Mouse (Mus musculus): Measurements from ENCODE around the gene Spred3. TPM values are rescaled to one million over a fixed set of nuclear protein-coding genes. Genes with fewer than 3 reads are reported as not detected.
A peak's percentile ranks its signal among the peaks of the same experiment; 100 is the strongest.
"Not testable (repeated sequence)": the region's sequence is repeated elsewhere in the genome, so short reads cannot be mapped to it uniquely, and the experiment has no call there.

Spred3 gene
- total RNA-seq, 2 experiments from 2014 or later: 0.36 to 0.49 TPM

GRCm38 (mm10) chr7:29170755-29171561 is 747 bp upstream of the Spred3 start:
- DNase-seq (ENCODE audit: low spot score): no peak
- intact Hi-C loops (cut with DNase I): no loop called here

DNA sequence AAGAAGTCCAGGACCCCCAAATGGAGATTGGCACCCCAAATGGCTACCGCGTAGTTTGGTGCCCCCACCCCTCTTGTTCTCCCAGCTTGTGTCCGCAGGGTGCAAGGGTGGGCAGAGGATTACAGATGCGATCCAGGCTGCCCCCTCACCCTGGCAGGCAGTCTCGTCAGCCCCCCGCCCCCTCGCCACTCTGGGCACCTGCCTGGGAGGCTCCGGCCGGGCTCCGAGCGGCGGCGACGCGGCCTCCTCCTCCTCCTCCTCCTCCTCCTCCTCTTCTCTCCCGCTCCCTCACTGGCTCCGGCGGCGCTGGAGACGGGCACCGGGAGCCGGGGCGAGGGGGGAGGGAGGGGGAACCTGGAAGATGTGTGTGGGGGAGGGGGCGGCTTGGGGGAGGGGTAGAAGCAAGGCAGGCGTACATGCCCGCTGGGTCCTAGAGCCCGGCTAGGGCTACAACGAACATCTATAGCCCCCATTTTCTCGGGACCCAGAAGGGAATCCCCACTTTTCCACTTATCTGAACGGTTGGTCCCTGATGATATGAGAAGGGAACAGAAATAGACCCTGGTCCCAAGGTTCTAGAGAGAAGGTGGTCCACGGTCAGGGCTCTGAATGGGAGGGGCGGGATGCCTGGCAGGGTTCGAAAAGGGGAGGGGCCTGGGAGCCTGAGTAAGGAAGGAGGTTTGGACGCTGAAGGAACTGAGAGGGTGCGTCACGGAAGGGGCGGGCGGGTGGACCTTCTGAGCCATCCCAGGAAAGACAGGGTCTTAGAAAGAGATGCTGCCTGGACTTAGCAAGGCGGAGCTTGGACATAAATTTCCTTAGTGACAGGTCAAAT is 763 bp downstream of the Spred3 start:
- intact Hi-C loops (cut with DNase I): no loop called here
- peak; percentile 65 for DNase-seq (ENCODE audit: low spot score)

- no peak for DNase-seq (ENCODE audit: low spot score)
- intact Hi-C loops (cut with DNase I): no loop called here
These were observed 1.4 kb downstream of the Spred3 start for GRCm38 (mm10) chr7:29168791-29169230.

DNA sequence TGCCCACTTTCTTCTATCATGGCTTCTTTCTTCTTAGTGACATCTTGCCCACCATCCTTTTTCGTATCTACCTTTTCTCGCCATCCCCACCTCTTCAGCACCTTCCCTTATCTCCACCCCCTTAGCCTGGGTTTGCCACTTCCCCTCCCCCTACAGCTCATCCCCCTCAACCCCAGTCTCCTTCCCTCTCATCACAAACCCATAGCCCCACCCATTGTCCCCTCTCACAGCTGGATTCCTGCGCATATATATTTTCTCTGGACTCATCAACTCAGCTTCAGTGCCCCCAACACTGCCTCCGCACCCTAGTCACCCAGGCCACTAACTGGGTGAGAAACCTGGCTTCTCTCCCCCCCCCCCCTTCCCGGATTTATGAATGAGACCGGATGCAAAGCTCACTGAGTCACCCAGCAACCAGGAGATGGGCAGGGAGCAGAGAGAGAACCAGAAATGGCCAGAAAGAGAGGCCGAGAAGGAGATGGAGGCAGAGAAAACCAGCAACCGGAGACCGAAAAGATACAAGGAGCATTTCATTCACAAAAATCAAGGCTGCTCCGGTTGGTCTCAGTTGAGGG is 2.0 kb downstream of the Spred3 start:
- intact Hi-C loops (cut with DNase I): no loop called here
- DNase-seq (ENCODE audit: low spot score): no peak

DNA sequence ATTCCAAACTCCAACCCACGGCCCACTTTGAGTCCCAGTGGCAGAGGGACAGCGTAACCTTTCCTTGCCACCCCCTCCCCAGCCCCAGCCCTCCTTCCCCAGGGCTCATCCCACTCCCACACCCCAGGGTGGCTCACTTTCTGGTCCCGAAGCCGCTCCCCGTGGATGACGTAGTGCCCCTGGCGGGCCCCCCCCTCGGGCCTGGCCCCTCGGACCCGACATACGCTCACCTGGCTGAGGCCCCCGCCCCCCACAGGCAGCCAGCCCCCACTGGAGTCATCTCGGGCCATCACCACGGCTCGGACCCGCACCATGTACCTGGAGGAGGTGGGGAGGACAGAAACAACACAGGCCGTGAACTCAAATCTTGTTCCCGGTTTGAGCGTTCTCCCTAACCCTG is 2.6 kb downstream of the Spred3 start:
- intact Hi-C loops (cut with DNase I): no loop called here
- no peak for DNase-seq (ENCODE audit: low spot score)

- intact Hi-C loops (cut with DNase I): no loop called here
- no peak for DNase-seq (ENCODE audit: low spot score)
These were observed 7.3 kb downstream of the Spred3 start for GRCm38 (mm10) chr7:29162750-29163525.

DNA sequence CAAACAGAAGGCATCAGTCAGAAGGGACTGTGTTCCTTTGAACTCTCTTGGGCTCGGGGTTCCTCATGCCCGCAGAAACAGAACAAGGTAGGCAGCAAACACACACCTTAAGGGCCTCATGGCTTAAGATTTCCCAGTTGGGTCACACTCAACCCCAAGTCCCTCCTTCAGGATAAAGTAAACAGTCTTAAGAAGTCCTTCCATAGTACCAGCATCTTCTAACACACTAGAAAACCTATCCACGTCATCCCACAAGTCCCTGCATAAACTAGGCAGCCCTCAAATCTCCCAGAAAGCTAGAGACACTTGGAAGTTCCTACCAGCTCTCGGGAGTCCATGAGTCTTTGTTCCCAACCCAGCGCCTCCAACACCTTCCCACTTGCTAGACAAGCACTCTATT is 7.9 kb downstream of the Spred3 start:
- intact Hi-C loops (cut with DNase I): no loop called here
- no peak for DNase-seq (ENCODE audit: low spot score)

DNA sequence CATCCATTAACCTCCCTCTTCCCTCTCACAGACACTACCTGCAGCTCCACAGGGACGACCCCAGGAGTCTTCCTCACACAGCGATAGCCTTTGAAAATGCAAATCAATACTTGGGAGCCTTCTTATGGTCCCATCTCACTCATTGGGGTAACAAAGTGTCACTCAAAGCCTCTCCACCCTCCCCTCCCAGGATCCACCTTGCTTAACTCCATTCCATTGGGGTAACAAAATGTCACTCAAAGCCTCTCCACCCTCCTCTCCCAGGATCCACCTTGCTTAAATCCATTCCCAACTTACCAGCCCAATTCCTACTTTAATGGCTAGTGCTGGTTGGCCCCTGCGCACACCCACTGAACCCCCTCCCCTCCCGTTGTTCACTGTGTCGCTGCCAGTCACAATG is 11.9 kb downstream of the Spred3 start:
- intact Hi-C loops (cut with DNase I): no loop called here
- DNase-seq (ENCODE audit: low spot score): no peak

GRCm38 (mm10) chr7:29155838-29156782 is 14.1 kb downstream of the Spred3 start, which contains the start of gene Fam98c:
TSS of gene Fam98c (minus strand) at chr7:29156234.
- DNase-seq (ENCODE audit: low spot score): peak; percentile 69
- intact Hi-C loops (cut with DNase I): loop anchor here (1.0 kb wide), 1 partner anchor 24 kb away; the partner anchor contains the start of gene Psmd8

DNA sequence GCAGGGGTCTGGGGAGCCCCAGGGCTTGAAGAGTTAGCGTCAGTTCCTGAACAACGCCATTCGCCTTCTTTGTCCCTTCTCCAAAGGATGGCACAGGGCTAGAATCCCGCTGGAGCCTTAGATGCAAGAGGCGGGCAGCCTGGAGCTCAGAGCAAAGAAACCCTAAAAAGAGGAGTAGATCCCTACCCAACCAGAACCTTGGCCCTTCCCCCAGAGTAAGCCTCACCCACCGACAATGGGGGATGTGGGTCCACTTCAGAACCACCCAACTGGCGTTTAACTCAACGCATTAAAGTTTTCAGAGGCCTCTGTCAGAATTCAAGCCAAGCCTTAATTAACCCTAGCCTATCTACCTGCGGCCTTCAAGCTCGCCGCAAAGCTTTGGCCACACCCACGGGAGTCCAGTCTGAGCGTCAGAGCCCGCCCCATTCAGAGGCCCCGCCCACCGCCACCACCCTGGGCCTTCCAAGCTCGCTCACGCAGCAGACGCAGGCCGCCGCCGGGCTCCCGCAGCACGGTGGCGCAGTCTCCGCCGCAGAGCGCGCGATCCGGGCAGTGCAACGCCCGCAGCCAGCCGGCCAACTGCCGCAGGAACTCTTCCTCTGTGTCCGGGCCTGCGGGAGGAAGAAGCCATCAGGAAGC is 14.9 kb downstream of the Spred3 start:
- intact Hi-C loops (cut with DNase I): no loop called here
- peak; percentile 75 for DNase-seq (ENCODE audit: low spot score)

DNA sequence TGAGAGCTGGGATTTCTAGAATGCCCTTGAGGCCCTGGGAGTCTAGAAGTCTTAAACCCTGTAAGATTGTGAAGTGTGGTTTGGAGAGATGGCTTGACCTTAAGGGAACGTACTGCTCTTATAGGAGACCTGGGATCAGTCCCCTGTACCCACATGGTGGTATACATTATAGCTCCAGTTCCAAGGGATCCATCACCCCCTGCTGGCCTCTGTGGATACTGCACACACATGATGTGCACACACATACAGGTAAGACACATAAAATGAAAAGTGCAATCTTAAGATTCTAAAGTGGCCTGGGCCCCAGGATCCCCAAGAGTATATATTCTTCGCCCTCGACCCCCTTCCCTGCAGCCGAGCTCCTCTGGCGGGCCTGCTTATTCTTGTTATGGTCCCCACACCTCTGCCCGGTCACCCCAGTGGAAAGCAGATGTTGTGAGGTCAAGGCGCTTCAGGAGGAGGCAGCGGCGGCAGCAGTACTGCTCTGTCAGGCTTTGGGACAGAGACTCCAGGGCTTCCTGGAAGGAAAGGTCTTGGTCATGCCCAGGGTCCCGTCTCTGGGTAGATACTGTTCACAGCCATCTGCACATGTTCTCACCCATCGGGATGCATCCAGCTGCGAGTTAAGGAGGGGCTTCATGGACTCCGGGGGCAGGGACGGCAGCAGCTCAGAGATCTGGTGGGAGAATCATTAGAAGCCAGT is 16.0 kb downstream of the Spred3 start:
- intact Hi-C loops (cut with DNase I): no loop called here
- no peak for DNase-seq (ENCODE audit: low spot score)

DNA sequence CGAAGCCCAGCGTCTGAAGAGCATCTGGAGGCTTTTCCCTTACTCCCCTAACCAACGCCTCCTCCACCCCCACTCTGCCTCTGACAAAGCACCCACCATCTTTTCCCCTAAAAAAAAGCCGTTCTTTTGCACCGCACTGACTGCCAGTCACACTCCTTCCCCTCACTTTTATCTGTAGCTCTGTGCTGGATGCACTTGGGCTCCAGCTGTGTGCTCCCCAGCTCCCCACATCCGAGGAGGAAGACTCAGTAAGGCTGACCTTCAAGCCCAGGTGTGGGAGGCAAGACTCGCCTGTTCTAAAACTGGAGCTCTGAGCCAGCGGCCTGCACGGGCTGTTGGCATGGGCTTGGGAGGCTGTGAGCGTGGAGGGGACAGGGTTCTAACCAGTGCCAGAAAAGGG is 18.7 kb downstream of the Spred3 start:
- intact Hi-C loops (cut with DNase I): no loop called here
- DNase-seq (ENCODE audit: low spot score): no peak

DNA sequence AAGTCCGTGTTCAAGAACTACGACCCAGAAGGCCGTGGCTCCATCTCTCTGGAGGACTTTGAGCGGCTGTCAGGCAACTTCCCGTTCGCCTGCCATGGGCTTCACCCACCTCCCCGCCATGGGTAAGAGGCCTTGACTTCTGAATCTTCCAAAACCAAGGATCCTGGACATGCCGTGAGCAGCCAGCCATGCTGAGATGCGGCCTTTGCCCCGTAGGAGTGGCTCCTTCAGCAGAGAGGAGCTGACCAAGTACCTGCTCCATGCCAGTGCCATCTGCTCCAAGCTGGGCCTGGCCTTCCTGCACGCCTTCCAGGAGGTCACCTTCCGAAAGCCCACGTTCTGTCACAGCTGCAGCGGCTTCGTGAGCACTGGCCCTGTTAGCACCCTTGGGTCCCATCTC is 21.4 kb downstream of the Spred3 start:
- DNase-seq (ENCODE audit: low spot score): no peak
- intact Hi-C loops (cut with DNase I): no loop called here

DNA sequence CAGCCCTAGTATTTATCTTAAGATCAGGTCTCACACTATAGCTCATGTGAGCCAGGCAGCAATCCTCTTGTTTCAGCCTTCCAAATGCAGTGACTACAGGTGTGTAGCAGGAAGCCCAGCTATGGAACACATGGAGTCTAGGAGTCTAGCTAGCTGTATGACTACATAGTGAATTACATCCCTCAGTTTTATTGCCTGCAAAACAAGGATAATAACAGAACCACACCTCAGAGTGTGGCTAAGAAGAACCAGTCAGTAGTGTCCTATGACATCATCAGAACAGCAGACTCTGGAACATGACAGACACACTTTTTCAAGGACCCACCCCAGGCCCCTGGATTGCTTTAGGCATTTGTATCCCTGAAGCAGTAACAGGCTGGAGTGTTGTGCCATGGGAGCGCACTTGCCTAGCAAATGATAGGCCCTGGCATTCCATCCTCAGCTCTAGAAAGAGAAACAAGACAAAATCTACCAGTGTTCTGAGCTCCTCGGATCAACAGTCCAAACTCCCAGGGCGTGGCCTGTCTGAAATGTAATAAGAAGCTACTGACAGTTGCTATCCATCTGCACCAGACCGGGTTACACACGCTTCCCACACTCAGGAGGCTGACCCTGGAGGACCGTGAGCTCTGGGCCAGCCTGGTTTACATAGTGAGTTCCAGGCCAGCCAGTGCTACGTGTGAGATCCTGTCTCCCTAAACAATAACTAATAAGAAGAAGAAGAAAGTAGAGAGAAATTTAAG is 23.4 kb downstream of the Spred3 start:
- DNase-seq (ENCODE audit: low spot score): no peak
- intact Hi-C loops (cut with DNase I): no loop called here

- no peak for DNase-seq (ENCODE audit: low spot score)
- intact Hi-C loops (cut with DNase I): no loop called here
These were observed 26.2 kb downstream of the Spred3 start for GRCm38 (mm10) chr7:29144006-29144405.

- no peak for DNase-seq (ENCODE audit: low spot score)
- intact Hi-C loops (cut with DNase I): no loop called here
These were observed 28.8 kb downstream of the Spred3 start for GRCm38 (mm10) chr7:29141416-29141815.

DNA sequence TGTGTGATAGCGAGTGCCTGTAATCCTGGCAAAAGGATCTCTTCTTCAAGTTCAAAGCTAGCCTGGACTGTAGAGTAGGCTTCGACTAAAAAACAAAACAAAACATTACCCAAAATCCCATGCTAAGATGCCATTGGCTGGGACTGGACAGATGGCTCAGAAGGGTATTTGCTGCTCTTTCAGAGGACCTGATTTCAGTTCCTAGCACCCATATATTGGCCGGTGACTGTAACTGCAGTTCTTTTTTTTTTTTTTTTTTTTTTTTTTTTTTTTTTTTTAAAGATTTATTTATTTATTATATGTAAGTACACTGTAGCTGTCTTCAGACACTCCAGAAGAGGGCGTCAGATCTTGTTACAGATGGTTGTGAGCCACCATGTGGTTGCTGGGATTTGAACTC is 31.0 kb downstream of the Spred3 start:
- intact Hi-C loops (cut with DNase I): not testable (repeated sequence)

More for the DNA sequence above, 31.0 kb downstream of the Spred3 start:
- not testable (repeated sequence) for DNase-seq (ENCODE audit: low spot score)

Data from heart, postnatal 25 days (tissue).